Mouse (Mus musculus): ENCODE data around the gene Snn.
A peak's percentile ranks its signal among the peaks of the same experiment; 100 is the strongest.

Gene Snn

DNA sequence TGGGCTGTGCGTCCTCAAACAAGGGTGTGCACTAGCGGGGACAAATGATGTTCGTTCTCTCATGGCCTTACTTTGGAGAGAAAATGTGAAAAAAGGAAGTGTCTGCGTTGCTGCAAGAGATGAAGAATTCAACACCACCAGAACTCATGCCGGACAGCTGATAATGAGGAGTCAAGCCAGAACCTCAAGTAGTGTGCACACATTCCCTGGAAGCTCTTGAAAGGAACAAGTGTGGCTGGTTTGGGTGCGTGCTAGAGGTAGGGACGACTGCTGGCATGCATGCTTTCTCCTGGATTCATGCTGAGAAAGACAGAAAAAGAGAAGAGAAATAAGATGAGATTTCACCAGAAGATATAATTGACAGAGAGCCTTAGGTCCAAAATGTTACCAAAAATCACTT, 13.6 kb upstream of the Snn start:
- DNase-seq (ENCODE audit: low spot score) = no peak

GRCm38 (mm10) chr16:11050226-11050625, 10.5 kb upstream of the Snn start:
- DNase-seq (ENCODE audit: low spot score) = no peak

DNA sequence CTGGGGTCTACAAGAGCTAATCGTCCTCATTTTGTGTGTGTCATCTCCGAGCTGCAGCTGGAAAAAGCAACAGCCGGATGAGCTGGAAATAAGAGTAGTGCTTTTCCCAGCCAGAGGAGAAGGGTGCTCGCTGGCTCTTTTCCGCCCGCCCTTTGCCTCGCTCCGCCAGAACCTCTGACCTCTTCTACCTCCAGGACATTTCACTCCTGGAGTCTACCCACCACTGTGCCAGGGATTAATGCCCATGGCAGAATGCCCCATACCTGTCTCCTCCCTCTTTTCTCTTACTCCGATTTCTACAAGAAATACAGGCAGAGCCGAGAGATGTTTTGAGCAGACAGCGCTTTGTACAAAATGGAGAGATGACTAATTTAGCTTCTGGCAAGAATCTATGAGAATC, 9.6 kb upstream of the Snn start:
- no peak for DNase-seq (ENCODE audit: low spot score)

DNA sequence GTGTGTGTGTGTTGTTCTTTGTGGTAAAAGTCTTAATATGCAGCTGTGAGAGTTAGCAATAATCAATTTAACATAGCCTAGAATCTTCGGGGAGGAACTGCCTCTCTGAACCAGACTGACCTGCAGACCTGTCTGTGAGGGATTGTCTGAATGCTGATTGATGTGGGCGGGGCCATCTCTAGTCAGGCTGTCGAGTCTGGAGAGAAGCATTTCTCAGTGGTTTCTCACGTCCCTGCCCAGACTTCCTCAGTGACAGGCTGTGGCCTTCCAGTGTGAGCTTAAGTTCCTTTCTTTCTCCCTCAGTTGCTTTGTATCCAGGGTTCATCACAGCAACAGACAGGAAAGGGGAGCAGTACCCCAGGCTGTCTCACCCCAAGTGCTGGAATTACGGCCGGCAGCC, 6.3 kb upstream of the Snn start:
- DNase-seq (ENCODE audit: low spot score) = no peak

DNA sequence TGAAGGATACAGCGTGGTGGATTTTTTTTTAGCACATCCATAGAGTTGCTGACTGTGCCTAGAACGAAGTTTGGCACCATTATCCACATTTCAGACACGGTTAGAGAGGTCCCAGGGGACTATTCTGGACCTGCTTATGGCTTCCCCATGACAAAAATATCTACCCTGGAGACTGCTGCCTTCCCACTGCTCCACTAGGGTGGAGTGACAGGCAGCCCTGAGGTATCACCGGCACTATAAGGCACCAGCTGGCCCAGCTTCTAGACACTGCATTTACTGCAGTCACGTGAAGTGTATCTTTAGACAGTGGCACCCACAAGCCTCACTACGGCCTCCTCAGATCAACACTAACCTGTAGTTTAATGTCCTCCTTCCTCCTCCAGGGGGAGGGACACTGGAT, 5.9 kb upstream of the Snn start:
- no peak for DNase-seq (ENCODE audit: low spot score)

DNA sequence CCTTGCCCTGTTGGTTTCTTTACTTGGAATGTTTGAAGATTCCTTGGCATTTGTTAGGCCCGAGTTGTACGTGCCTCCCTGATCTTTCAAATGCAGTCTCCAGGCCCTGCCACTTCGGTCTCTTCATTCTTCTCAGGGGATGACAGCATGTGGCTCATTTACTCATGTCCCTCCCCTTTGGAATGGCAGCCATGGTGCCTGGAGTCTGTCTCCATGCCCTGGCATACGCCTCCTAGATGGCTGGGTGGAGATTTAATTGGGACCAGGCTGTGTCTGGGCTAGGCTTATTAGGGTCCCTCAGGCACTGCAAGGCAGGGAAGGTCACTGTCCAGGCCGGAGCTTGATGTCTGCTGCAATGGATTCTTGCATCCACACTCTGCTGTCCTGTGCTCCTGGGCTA, 4.8 kb upstream of the Snn start:
- DNase-seq (ENCODE audit: low spot score) = no peak

- DNase-seq (ENCODE audit: low spot score) = peak; percentile 66
These were observed 2.3 kb downstream of the Snn start for GRCm38 (mm10) chr16:11062794-11063721.

DNA sequence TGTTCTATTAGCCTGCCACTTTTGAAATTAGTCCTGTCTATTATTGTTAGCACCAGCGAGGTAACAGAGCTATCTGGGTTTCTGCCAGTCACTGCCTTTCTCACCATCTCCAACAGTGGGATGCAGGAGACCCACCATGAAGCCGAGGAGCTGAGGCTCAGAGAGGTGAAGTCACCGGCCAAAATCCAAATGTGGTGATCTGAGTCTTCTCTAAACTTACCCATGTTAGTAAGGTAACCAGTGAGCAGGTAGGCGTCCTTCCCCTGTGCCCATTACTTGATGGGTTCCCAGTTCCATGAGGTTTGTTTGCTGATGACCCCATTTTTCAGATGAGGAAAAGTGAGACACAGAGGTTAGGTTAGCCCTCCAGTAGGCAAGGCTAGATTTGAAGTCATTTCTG, 3.6 kb downstream of the Snn start:
- no peak for DNase-seq (ENCODE audit: low spot score)

DNA sequence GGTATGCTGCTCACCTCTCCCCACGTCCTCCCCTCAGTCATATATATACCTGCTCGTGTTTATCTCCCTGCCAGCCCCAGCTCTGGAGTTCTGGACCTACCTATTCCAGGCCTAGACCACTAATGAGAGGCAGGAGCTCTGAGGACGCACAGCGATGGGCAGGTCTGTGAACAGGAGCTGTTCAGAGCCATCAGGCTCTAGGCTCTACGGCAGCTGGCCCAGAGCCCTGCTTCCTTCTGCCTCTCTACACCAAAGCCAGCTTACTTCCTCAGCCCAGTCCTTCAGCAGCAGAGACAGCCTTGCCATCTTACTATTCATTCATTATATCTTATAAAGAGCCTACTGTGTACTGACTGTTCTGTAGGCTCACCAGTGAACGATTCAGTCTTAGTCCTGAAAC, 4.0 kb downstream of the Snn start:
- DNase-seq (ENCODE audit: low spot score) = no peak

GRCm38 (mm10) chr16:11065431-11065830, 4.7 kb downstream of the Snn start:
- DNase-seq (ENCODE audit: low spot score) = no peak

GRCm38 (mm10) chr16:11066029-11066832, 5.5 kb downstream of the Snn start, which contains the start of gene Litaf:
Gene Litaf, minus strand, starts transcription at chr16:11066157.
- DNase-seq (ENCODE audit: low spot score) = peak; percentile 89

- DNase-seq (ENCODE audit: low spot score) = peak; percentile 42
These were observed 6.1 kb downstream of the Snn start for GRCm38 (mm10) chr16:11066833-11067191.

- DNase-seq (ENCODE audit: low spot score) = no peak
These were observed 7.9 kb downstream of the Snn start for GRCm38 (mm10) chr16:11068666-11069065.

GRCm38 (mm10) chr16:11069271-11069670, 8.5 kb downstream of the Snn start:
- DNase-seq (ENCODE audit: low spot score) = no peak

GRCm38 (mm10) chr16:11069710-11070420, 9.1 kb downstream of the Snn start:
- no peak for DNase-seq (ENCODE audit: low spot score)

- no peak for DNase-seq (ENCODE audit: low spot score)
These were observed 10.4 kb downstream of the Snn start for GRCm38 (mm10) chr16:11071176-11071575.

GRCm38 (mm10) chr16:11071887-11072286, 11.1 kb downstream of the Snn start:
- DNase-seq (ENCODE audit: low spot score) = no peak

DNA sequence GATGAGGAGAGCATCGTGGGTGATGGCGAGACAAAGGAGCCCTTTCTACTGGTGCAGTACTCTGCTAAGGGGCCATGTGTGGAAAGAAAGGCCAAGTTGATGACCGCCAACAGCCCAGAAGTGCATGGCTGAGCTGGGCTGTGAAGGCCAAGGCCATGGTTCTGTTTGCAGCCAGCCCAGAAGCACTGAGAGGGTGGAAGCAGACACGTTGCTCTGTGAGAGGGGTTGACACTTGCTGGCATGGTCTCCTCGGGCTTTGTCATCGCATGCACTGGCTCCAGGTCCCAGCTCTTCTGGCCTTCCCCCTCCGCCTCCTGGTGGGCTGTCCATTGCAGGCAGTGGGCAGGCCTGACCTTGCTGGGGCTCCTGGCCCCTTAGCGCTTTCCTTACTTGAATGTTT, 11.7 kb downstream of the Snn start:
- DNase-seq (ENCODE audit: low spot score) = no peak

- DNase-seq (ENCODE audit: low spot score) = no peak
These were observed 12.3 kb downstream of the Snn start for GRCm38 (mm10) chr16:11073060-11073459.

GRCm38 (mm10) chr16:11077601-11078201, 17.0 kb downstream of the Snn start:
- DNase-seq (ENCODE audit: low spot score) = no peak

GRCm38 (mm10) chr16:11078216-11078869, 17.6 kb downstream of the Snn start:
- DNase-seq (ENCODE audit: low spot score) = no peak

- DNase-seq (ENCODE audit: low spot score) = no peak
These were observed 23.4 kb downstream of the Snn start for GRCm38 (mm10) chr16:11084181-11084580.

Measured in ovary, postnatal 10 days (tissue).